Mouse (Mus musculus) spleen, adult 2 months (tissue): Measurements from ENCODE around the gene Gm11172.

Experiments
- CTCF ChIP-seq: fragments of 200-500 bp; IDR thresholded peaks from 2 replicates; pipeline ENCODE4 v1.5.1; 2011; ENCODE audit warnings: mild to moderate bottlenecking, inconsistent platforms; ENCODE audit not compliant: insufficient read depth, insufficient read length, insufficient replicate concordance; ENCODE audit errors: extremely low read depth
- POLR2A ChIP-seq: fragments of 200-500 bp; IDR thresholded peaks from 2 replicates; pipeline ENCODE4 v1.6.1; 2011; ENCODE audit warnings: low read depth, low read length, inconsistent platforms

GRCm38 (mm10) chr16:10783451-10783850 lies 29.3 kb upstream of the Gm11172 start:
- no peak for TF ChIP-seq POLR2A
- no peak for TF ChIP-seq CTCF
